9 mouse cellular contexts compared by ENCODE assay signal in the genomic region with DNA sequence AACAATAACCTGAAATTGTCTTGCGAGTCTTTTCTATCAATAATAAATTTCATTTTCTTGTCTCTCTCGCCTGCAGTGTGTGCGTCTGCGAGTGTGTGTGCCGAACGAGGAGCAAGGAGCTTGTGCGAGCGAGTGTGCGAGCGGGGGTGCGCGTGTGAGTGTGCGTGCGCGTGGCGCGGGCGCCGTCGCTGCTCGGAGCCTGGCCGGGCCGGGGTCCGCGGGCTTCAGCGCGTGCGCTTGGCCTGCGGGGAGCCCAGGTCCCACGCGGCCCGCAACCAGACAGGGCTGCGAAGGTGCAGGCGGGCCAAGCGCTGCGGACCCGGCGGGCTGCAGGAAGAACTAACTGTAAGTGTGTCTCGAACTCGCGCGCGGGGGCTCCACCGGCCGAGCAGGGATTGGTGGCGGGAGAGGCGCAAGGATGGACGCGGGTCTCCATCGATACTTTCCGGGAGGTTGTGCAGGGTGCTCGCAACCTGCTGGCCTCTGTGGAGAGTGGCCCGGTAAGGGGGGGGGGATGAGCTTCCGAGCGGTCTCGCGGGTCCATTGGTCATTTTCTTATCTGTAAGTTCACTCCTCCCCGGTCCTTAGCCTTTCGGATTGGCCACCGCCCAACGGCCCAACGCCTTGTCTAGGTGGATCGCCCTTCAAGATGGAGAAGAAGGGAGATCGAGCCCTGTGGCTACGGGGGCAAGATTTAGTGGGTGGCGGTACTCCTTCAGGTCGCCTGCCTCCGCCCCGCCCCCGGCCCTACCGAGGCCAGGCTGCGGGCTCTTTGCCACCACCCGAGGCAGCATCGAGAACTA. TPM values are rescaled to one million over a fixed set of nuclear protein-coding genes. Genes with fewer than 3 reads are reported as not detected.
DNase-seq lines count a peak whose midpoint lies in the region; ATAC-seq and TF ChIP-seq lines count a peak whose summit lies in the region.
"Had no signal": no experiment of that assay in that cellular context is flagged by ENCODE, and none has a peak within 500 bp of the region (broad histone marks: within the 10 kb centered on the region; RNA-seq: fewer than 3 reads in every experiment).

No protein-coding gene starts in this region.

- peaks cover 0 to 1% of the 10 kb centered on the region in 2 experiments; a peak in 1 of 4 replicates for H3K4me1 ChIP-seq in ES-E14 (ENCODE audit: control insufficient read depth in 2 of 2, insufficient read depth in 2 of 2, low read length in 2 of 2, poor library complexity in 1 of 2)
- peaks cover 11% of the 10 kb centered on the region for H3K4me1 ChIP-seq in heart, embryonic 16.5 days (ENCODE audit: control insufficient read depth, insufficient read depth, low read length)
- peaks cover 78% of the 10 kb centered on the region for H3K4me1 ChIP-seq in midbrain, embryonic 10.5 days

- peaks cover 89% of the 10 kb centered on the region for H3K27me3 ChIP-seq in heart, embryonic 16.5 days (ENCODE audit: control insufficient read depth, insufficient read depth, low read length)
- peaks cover 100% of the 10 kb centered on the region for H3K27me3 ChIP-seq in midbrain, embryonic 10.5 days (ENCODE audit: low read depth, poor library complexity, severe bottlenecking)

- no peak overlapping the region for H3K9ac ChIP-seq in ES-E14 (ENCODE audit: insufficient read depth, low read depth, low read length, poor library complexity, severe bottlenecking)
- no peak overlapping the region for H3K9ac ChIP-seq in heart, embryonic 16.5 days (ENCODE audit: low read length)

- no peaks in the 10 kb centered on the region for H3K9me3 ChIP-seq in ES-E14 (ENCODE audit: control insufficient read depth, insufficient read depth, low read depth, low read length)
- H3K9me3 ChIP-seq in heart, embryonic 16.5 days (replicated peaks; ENCODE audit: control insufficient read depth, low read length) = no peaks in the 10 kb centered on the region
- H3K9me3 ChIP-seq in midbrain, embryonic 10.5 days (replicated peaks) = no peaks in the 10 kb centered on the region

- H3K4me2 ChIP-seq in heart, embryonic 16.5 days (ENCODE audit: low read depth, low read length) = peak overlapping the region; percentile 54

- no peaks in the 10 kb centered on the region for H3K36me3 ChIP-seq in ES-E14 (ENCODE audit: control insufficient read depth, insufficient read depth, low read length, poor library complexity, severe bottlenecking)
- H3K36me3 ChIP-seq in heart, embryonic 16.5 days (ENCODE audit: control insufficient read depth, insufficient read depth) = no peaks in the 10 kb centered on the region
- no peaks in the 10 kb centered on the region for H3K36me3 ChIP-seq in midbrain, embryonic 10.5 days

- H3K27ac ChIP-seq in ES-E14 (ENCODE audit: insufficient read depth, low read depth, low read length, poor library complexity, severe bottlenecking) = no peak overlapping the region
- H3K27ac ChIP-seq in heart, embryonic 16.5 days (ENCODE audit: low read length) = no peak overlapping the region
- peak overlapping the region; percentile 79 for H3K27ac ChIP-seq in midbrain, embryonic 10.5 days (replicated peaks)

- under 1% methylated on average over 73 of the region's 74 CpGs for WGBS in heart, embryonic 16.5 days
- under 1% methylated on average over 74 of the region's 74 CpGs for WGBS in midbrain, embryonic 10.5 days

- peak; percentile 48 for DNase-seq in cerebellum, postnatal 10 days
- no peak for DNase-seq in cerebellum, adult 8-10 months
- DNase-seq in ES-E14 (ENCODE audit: low read depth, low spot score) = no peak
- peak; percentile 71 for DNase-seq in midbrain, embryonic 10.5 days (ENCODE audit: low spot score)
- no peak for DNase-seq in gastrocnemius, postnatal 25 days
- no peak for DNase-seq in frontal cortex, postnatal 14 days (ENCODE audit: low spot score in 2 of 2)
- no peak for DNase-seq in right cerebral cortex, adult 18-20 months
- DNase-seq: kidney, adult 2 months had no signal

- in situ Hi-C loops in ES-E14 (cut with MboI; ENCODE audit: low sequenced_read_pairs in 2 of 2, unreplicated experiment in 2 of 2) = loop anchor here (25.0 kb wide), 2 partner anchors 899 to 1074 kb away; partner anchors contain the start of genes Col4a1 (in 2 of the 2), Col4a2 (in 2 of the 2), Naxd (in 1 of the 2) and Rab20 (in 1 of the 2)

- H3K4me3 ChIP-seq in ES-E14 (ENCODE audit: insufficient read depth in 1 of 2, low read depth in 1 of 2, low read length in 2 of 2, poor library complexity in 1 of 2, severe bottlenecking in 1 of 2) = peak overlapping the region; percentile 53 to 54
- peak overlapping the region; percentile 39 for H3K4me3 ChIP-seq in heart, embryonic 16.5 days (ENCODE audit: low read length)
- peak overlapping the region; percentile 58 for H3K4me3 ChIP-seq in midbrain, embryonic 10.5 days

- no peak for ATAC-seq in heart, embryonic 16.5 days (replicated peaks; ENCODE audit: extremely low read depth, insufficient read depth, low FRiP score)

TF ChIP-seq in ES-E14, 5 proteins besides CTCF, POLR2A, EP300 and RAD21:
- no peak for TF ChIP-seq MAFK (IDR thresholded peaks at IDR 0.05; ENCODE audit: insufficient read depth, low read depth, low read length)
- no peak for TF ChIP-seq CHD2 (IDR thresholded peaks at IDR 0.05; ENCODE audit: low read depth, low read length)
- TF ChIP-seq ZNF384 (IDR thresholded peaks at IDR 0.05; ENCODE audit: low read depth, low read length) = no peak
- TF ChIP-seq ZC3H11A (IDR thresholded peaks at IDR 0.05; ENCODE audit: borderline replicate concordance, low read depth, low read length) = no peak
- TF ChIP-seq HCFC1 (IDR thresholded peaks at IDR 0.05; ENCODE audit: borderline replicate concordance, insufficient read depth, low read length) = no peak

RNA-seq across cellular contexts. Expression of gene Sox1, which starts 9.2 kb away (rescaled TPM):
- 0.63 and 1.0 TPM in 2 replicates for total RNA-seq in ES-E14 (2012; rRNA removed)
- not detected in 2 replicates for polyA plus RNA-seq in heart, embryonic 16.5 days (2015; fragmentation: Nextera tagmentation; extraction: Ambion mirVana)
- polyA plus RNA-seq in midbrain, embryonic 10.5 days (2016; fragmentation: Nextera tagmentation; extraction: Ambion mirVana) = 3.2 and 3.4 TPM in 2 replicates
- not detected for total RNA-seq in gastrocnemius, postnatal 25 days (2021)
- polyA plus RNA-seq: kidney, adult 2 months had no signal

Comparison
In these comparisons a context has a peak if more than half of its experiments do, and no peak if none do; other contexts are left out.
1. DNase-seq: peak in cerebellum, postnatal 10 days (2 of 2) and midbrain, embryonic 10.5 days (single experiment); none in cerebellum, adult 8-10 months (single experiment), ES-E14 (single experiment), gastrocnemius, postnatal 25 days (single experiment), frontal cortex, postnatal 14 days (0 of 2) and right cerebral cortex, adult 18-20 months (single experiment).
2. Peak in every context shown above with its lines, with median percentiles within 50 percentile points of each other: H3K4me3 ChIP-seq.